Mouse (Mus musculus) megakaryocyte, embryonic 14.5 days (primary cell): ENCODE data around the gene Prg2.

Experiments
- FLI1 ChIP-seq: IDR thresholded peaks from 2 replicates; pipeline ENCODE4 v1.6.1; 2012; ENCODE audit warnings: low read length, inconsistent platforms, mixed read lengths
- GATA1 ChIP-seq: IDR thresholded peaks from 3 replicates; pipeline ENCODE4 v1.6.1; 2012; ENCODE audit warnings: mixed read lengths, low read length, inconsistent platforms, borderline replicate concordance

DNA sequence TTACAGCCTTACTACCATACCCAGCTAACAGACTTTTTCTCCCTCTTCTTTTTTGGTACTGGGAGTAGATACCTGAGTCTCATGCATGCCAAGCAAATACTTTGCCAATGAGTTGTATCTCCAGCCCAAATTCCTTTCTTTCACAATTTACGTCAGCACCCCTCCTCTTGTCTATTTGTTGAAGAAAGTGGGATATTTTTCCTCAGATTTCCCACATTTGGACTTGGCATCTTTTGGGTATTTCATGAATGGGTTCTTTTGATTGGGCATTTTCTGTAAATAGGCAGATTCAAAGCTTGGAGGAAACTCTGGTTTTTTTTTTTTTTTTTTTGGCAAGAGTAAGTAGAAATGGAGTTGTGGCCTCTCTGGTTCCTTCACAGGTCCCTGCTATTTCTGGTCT is 28.0 kb upstream of the Prg2 start:
- TF ChIP-seq GATA1, result no peak
- TF ChIP-seq FLI1, result no peak
